Mouse (Mus musculus): ENCODE measurements around the gene Olfr1412. TPM values are rescaled to one million over a fixed set of nuclear protein-coding genes. Genes with fewer than 3 reads are reported as not detected.

Gene Olfr1412
- polyA plus RNA-seq (2016; fragmentation: Nextera tagmentation; extraction: Ambion mirVana): not detected in 2 replicates

DNA sequence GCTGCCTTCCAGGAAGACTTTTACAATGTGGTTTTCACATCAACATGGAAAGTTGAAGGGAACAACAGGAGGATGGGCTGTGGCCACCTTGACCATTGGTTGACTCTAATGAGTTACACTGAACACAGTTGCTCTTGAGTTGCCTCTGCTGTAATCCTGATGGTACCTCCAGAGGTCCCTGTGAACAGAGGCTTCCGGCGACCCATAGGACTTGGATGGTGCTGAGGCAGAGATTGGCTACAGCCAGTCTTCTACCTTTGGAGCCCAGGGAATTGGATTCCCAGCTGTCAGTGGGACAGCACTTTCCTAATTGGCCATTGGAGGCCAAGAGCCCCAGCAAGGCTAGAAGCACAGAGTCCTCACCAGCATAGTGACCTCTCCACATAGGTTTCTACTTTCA, at the start of gene Olfr1412:
TSS of gene Olfr1412 (plus strand) at position 301 of the 400 bp plus-strand sequence.
- no peaks in the 10 kb centered on the region for H3K36me3 ChIP-seq
- H3K4me3 ChIP-seq: no peak within 1 kb of the TSS
- 87% methylated on average over 2 of the region's 2 CpGs for WGBS
- H3K9me3 ChIP-seq (replicated peaks): no peaks in the 10 kb centered on the region
- H3K4me1 ChIP-seq: no peaks in the 10 kb centered on the region
- peak; percentile 10 for DNase-seq (ENCODE audit: low spot score)
- no peak within 1 kb of the TSS for H3K27ac ChIP-seq
- no peaks in the 10 kb centered on the region for H3K27me3 ChIP-seq (ENCODE audit: low read depth, poor library complexity, severe bottlenecking)

DNA sequence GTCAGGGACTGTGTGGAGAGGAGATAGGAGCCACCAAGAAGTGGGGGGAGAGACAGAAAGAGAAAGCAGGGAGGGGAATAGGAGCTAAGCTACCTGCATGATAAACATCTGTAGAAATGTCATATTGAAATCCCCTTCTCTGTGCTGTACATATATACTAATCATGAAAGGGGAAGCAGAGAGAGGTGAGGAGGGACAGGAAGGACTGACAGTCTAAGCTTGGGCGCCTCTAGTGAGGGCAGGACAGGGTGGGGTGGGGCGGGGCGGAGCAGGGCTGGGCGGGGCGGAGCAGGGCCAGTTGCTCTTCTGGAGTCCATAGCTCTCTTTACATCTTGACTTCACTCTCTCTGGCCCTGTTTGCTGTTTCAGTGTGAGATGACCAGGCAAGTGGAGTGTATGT, 48.6 kb upstream of the Olfr1412 start:
- 0 out of 2 replicates have a peak, but pooled peaks cover 4% of the 10 kb centered on the region for H3K4me1 ChIP-seq
- H3K27me3 ChIP-seq (ENCODE audit: low read depth, poor library complexity, severe bottlenecking): no peaks in the 10 kb centered on the region
- WGBS: 52% methylated on average over 5 of the region's 5 CpGs
- no peak overlapping the region for H3K27ac ChIP-seq
- no peaks in the 10 kb centered on the region for H3K36me3 ChIP-seq
- H3K9me3 ChIP-seq (replicated peaks): no peaks in the 10 kb centered on the region
- no peak overlapping the region for H3K4me3 ChIP-seq
- DNase-seq (ENCODE audit: low spot score): no peak

DNA sequence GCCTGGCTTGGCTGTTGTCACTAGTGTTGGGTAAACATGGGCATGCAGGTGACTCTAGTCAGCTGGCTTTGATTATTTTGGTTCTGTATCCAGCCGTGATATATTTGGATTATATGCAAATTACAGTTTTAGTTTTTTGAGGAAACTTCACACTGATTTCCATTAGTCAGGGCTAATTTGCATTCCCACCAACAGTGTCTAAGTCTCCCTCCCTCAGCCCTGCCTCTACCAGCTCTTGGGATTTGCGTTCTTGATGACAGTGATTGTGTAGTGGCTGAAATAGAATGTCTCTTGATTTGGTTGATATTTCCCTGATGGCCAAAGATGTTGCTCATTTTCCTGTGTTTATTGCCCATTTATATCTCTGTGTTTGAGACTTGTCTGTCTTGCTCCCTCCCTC, 46.5 kb upstream of the Olfr1412 start:
- no peaks in the 10 kb centered on the region for H3K27me3 ChIP-seq (ENCODE audit: low read depth, poor library complexity, severe bottlenecking)
- 59% methylated on average over 2 of the region's 2 CpGs for WGBS
- H3K36me3 ChIP-seq: no peaks in the 10 kb centered on the region
- H3K27ac ChIP-seq: no peak overlapping the region
- no peaks in the 10 kb centered on the region for H3K9me3 ChIP-seq (replicated peaks)
- no peak overlapping the region for H3K4me3 ChIP-seq
- H3K4me1 ChIP-seq: 0 out of 2 replicates have a peak, but pooled peaks cover 4% of the 10 kb centered on the region
- DNase-seq (ENCODE audit: low spot score): no peak

DNA sequence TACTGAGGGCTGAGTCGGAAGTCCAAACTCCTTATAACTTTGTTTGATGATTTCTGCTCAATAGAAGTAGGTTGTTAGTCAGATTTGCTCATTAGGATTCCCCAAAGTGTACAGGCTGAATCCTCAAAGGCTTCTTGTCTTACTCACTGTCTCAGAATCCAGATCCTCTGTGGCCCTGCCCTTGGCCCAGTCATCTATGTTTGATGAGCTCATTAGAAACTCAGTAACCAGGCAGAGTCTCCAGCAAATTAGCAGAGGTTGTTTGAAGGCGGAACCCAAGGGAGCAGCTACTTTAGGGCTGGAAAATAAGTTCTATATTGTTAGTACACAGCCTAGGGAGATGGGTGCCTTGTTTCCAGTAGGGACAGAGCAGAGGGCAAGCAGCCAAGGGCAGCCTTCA, 39.6 kb upstream of the Olfr1412 start:
- Histone ChIP-seq H3K4me1 (no peaks in the 10 kb centered on the region), H3K9me3 (replicated peaks) (no peaks in the 10 kb centered on the region), H3K27me3 (ENCODE audit: low read depth, poor library complexity, severe bottlenecking) (no peaks in the 10 kb centered on the region), H3K36me3 (no peaks in the 10 kb centered on the region), H3K27ac (no peak overlapping the region), H3K4me3 (no peak overlapping the region)
- DNase-seq (ENCODE audit: low spot score): no peak
- WGBS: 89% methylated on average over 2 of the region's 2 CpGs

DNA sequence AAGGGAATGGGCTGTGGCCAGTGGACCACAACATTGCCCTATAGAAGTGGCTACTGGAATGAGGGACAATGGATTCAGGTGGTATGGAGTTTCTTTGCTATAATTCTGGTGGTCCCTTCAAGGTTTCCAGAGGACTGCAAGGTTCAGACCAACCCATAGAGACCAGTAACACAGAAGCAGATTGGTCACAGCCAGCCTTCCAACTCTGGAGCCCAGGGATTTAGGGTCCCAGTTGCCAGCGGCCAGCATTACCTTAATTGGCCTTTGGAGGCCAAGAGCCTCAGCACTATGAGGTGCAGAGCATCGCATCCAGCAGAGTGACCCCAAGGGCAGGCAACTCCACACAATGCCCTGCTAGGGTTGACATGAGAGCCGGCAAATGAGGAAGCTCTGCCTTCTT, 14.6 kb upstream of the Olfr1412 start, which contains the start of gene Olfr1413:
TSS of gene Olfr1413 (plus strand) at position 301 of the 400 bp plus-strand sequence.
- Histone ChIP-seq H3K4me1 (no peaks in the 10 kb centered on the region), H3K36me3 (no peaks in the 10 kb centered on the region), H3K9me3 (replicated peaks) (no peaks in the 10 kb centered on the region), H3K27me3 (ENCODE audit: low read depth, poor library complexity, severe bottlenecking) (no peaks in the 10 kb centered on the region), H3K4me3 (no peak within 1 kb of the TSS), H3K27ac (no peak within 1 kb of the TSS)
- no peak for DNase-seq (ENCODE audit: low spot score)
- 84% methylated on average over 3 of the region's 3 CpGs for WGBS

DNA sequence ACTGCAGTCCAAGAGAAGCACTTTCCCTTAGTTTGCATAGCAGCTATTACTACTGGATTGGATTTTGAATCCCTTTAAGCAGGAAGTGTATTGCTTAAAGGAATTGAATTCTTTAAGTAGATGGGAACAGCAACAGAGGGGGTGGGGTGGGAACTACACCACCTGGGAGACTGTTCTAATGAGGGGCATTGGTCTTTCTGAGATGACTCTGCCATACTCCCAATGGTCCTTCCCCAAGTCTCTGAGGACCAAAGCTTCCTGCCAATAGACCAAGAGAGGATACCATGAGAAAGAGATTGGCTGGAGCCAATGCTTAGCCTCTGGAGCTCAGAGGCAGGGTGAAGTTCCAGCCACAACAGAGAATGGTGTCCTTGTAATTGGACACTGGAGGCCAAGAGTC, 8.5 kb downstream of the Olfr1412 start, which contains the start of gene Olfr1411:
TSS of gene Olfr1411 (plus strand) at position 301 of the 400 bp plus-strand sequence.
- Histone ChIP-seq H3K27me3 (ENCODE audit: low read depth, poor library complexity, severe bottlenecking) (no peaks in the 10 kb centered on the region), H3K9me3 (replicated peaks) (no peaks in the 10 kb centered on the region), H3K4me1 (no peaks in the 10 kb centered on the region), H3K27ac (no peak within 1 kb of the TSS), H3K4me3 (no peak within 1 kb of the TSS), H3K36me3 (no peaks in the 10 kb centered on the region)
- peak; percentile 14 for DNase-seq (ENCODE audit: low spot score)

DNA sequence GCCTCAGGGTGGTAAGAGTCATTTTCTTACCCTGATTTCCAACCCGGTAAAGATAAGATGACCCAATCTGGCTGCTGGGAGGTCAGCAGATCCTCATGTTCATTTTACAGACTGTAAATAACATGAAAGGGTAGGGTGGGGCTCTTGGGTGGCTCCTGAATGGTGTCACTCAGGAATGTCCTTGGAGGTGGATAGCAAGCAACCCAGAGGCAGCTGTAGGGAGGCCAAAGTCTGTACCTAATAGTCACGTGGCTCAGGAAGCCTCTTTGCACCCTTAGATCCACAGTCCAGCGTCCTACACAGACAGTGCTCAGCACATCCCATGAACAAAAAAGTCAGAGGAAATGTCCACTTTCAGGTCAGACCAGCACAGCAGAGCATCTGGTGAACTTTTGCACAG, 10.4 kb downstream of the Olfr1412 start:
- H3K4me3 ChIP-seq: no peak overlapping the region
- 87% methylated on average over 3 of the region's 3 CpGs for WGBS
- no peaks in the 10 kb centered on the region for H3K9me3 ChIP-seq (replicated peaks)

DNA sequence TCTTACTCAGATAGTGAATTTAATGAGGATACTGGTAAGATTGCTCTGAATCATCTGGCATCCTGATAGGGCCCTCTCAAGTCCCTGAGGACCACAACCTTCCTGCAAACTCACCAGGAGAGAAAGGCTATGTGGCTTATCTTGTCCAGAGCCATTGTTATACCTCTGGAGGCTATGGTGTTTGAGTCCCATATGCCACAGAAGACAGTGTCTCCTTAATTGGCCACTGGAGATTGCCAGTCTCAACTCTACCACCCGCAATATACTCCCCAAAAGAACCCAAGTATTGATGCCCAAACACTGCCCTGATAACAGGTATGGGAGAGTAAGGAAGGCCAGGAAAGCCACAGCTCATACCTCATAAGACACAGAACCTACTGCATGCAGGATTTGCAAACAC, 19.9 kb downstream of the Olfr1412 start, which contains the start of gene Olfr1410:
TSS of gene Olfr1410 (plus strand) at position 301 of the 400 bp plus-strand sequence.
- Histone ChIP-seq H3K27ac (no peak within 1 kb of the TSS), H3K4me3 (no peak within 1 kb of the TSS), H3K4me1 (no peaks in the 10 kb centered on the region), H3K9me3 (replicated peaks) (no peaks in the 10 kb centered on the region), H3K27me3 (ENCODE audit: low read depth, poor library complexity, severe bottlenecking) (no peaks in the 10 kb centered on the region), H3K36me3 (no peaks in the 10 kb centered on the region)
- WGBS: 92% methylated on average over 1 of the region's 1 CpGs
- DNase-seq (ENCODE audit: low spot score): no peak

More for the DNA sequence above, 10.4 kb downstream of the Olfr1412 start:
- DNase-seq (ENCODE audit: low spot score): peak; percentile 21
- H3K27ac ChIP-seq: no peak overlapping the region
- H3K27me3 ChIP-seq (ENCODE audit: low read depth, poor library complexity, severe bottlenecking): no peaks in the 10 kb centered on the region
- no peaks in the 10 kb centered on the region for H3K4me1 ChIP-seq
- H3K36me3 ChIP-seq: no peaks in the 10 kb centered on the region

DNA sequence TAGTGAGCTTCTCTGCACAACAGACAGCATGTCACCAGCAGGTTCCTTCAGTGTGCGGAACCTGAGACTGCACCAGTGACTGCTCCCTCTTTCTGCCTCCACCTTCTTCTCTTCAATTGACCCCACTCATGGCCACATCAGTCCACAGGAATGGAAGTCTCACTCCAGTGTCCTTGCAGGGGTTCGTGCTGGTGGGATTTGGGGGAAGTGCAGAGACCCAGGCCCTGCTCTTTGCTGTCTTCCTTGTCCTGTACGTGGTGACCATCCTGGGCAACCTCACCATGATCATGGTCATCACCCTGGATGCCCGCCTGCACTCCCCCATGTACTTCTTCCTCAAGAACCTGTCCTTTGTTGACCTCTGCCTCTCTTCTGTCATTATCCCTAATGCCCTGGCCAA, 22.1 kb downstream of the Olfr1412 start:
- no peak overlapping the region for H3K4me3 ChIP-seq
- 84% methylated on average over 4 of the region's 4 CpGs for WGBS
- H3K4me1 ChIP-seq: no peaks in the 10 kb centered on the region
- peak; percentile 13 for DNase-seq (ENCODE audit: low spot score)
- no peaks in the 10 kb centered on the region for H3K9me3 ChIP-seq (replicated peaks)
- no peak overlapping the region for H3K27ac ChIP-seq
- H3K27me3 ChIP-seq (ENCODE audit: low read depth, poor library complexity, severe bottlenecking): peaks cover 7% of the 10 kb centered on the region; the same call in 1 of the 2 replicates
- H3K36me3 ChIP-seq: no peaks in the 10 kb centered on the region

DNA sequence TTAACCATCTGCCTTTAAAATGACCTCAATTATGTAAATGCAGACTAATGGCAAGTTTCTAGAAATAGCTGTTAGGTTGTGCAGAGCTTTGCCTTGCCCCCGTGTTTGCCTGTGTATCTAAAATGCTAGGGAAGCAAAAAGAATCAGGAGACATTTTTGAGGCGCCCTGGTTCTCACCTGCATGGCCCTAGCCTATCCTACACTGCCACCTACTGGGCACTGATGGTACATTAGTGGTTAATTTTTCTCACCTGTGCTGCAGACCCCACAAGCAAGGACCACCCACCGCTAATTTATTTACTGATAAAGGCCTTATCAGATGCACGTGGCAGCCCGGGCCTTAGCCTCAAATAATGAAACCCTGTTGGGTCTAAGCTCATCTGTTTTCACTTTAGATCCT, 25.4 kb downstream of the Olfr1412 start:
- no peaks in the 10 kb centered on the region for H3K36me3 ChIP-seq
- peaks cover 7% of the 10 kb centered on the region; the same call in 1 of the 2 replicates for H3K27me3 ChIP-seq (ENCODE audit: low read depth, poor library complexity, severe bottlenecking)
- H3K4me1 ChIP-seq: no peaks in the 10 kb centered on the region
- peak; percentile 78 for DNase-seq (ENCODE audit: low spot score)
- no peak overlapping the region for H3K27ac ChIP-seq
- WGBS: 8% methylated on average over 5 of the region's 5 CpGs
- no peaks in the 10 kb centered on the region for H3K9me3 ChIP-seq (replicated peaks)
- H3K4me3 ChIP-seq: no peak overlapping the region

DNA sequence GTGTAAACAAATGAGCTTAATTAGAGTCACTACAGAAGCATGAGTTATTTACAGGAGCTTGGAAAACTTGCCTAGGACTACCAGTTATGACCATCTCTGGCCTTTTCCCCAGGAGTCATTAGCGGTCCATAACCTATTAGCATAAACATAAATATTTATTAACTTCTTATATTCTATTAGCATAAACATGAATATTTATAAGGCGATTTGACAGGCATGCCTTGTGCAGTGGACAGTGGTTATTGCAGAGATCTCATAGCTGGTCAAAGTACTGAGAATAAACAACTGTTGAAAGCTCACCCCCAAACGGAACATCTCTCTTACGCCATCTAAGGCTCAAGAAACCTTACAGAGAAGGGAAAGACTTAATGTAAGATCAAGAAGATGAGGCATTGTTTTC, 27.6 kb downstream of the Olfr1412 start:
- Histone ChIP-seq H3K27me3 (ENCODE audit: low read depth, poor library complexity, severe bottlenecking) (peaks cover 7% of the 10 kb centered on the region; the same call in 1 of the 2 replicates), H3K4me3 (no peak overlapping the region), H3K27ac (no peak overlapping the region), H3K4me1 (no peaks in the 10 kb centered on the region), H3K36me3 (no peaks in the 10 kb centered on the region), H3K9me3 (replicated peaks) (no peaks in the 10 kb centered on the region)
- WGBS: 55% methylated on average over 4 of the region's 4 CpGs
- no peak for DNase-seq (ENCODE audit: low spot score)

DNA sequence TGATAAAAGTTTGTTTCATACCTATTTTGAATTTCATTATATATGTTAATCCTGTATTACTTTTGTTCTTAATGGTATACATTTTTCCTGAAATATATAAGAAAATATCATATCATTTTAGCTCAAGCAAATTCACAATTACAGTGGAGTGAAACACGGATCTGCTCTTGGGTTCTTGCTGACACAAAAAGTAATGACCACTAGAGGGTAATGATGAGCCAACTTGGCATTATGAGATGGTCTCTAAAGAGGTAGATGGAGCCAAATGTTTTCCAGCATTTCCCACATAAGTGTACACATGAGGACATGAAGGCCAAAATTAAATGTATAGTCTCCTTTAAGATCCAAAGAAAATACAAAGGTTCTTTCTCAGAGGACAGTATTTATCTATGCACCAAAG, 28.9 kb downstream of the Olfr1412 start:
- DNase-seq (ENCODE audit: low spot score): no peak
- no peaks in the 10 kb centered on the region for H3K4me1 ChIP-seq
- H3K9me3 ChIP-seq (replicated peaks): no peaks in the 10 kb centered on the region
- H3K27me3 ChIP-seq (ENCODE audit: low read depth, poor library complexity, severe bottlenecking): peaks cover 7% of the 10 kb centered on the region; the same call in 1 of the 2 replicates
- 19% methylated on average over 1 of the region's 1 CpGs for WGBS
- no peak overlapping the region for H3K4me3 ChIP-seq
- no peak overlapping the region for H3K27ac ChIP-seq
- no peaks in the 10 kb centered on the region for H3K36me3 ChIP-seq

DNA sequence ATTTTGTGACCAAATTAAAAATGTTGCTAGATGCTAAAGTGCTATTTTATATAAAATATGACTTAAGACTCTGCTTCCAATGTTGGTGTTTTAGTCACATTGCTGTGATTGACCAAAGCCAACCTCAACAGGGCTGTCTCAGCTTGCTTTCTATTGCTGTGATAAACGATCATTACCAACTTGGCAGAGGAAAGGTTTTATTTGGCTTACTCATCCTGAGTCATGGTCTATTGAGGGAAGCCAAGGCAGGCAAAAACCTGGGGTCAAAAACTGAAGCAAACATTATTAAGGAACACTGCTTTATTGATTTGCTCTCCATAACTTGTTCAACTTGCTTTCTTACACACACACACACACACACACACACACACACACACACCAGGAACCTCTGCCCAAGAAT, 30.5 kb downstream of the Olfr1412 start:
- DNase-seq (ENCODE audit: low spot score): no peak
- WGBS: 86% methylated on average over 1 of the region's 1 CpGs

DNA sequence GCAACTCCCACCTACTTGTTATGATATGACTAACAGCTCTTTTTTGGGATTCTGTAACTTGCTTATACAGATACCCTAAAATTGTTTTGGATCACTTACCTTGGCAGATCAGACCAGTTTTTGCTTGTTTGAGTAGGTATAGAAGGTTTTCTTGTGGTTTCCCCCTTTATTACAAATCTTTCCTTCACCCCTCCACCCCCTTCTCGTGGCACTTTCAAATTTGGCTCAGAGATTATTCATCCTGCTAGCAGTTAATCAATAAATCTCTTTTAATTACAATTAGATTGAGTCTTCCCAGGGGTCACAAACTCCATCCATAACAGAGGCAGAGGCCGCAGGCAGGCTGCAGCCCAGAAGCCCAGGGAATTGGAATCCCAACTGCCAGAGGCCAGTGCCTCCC, 31.9 kb downstream of the Olfr1412 start, which contains the start of gene Olfr12:
TSS of gene Olfr12 (plus strand) at position 301 of the 400 bp plus-strand sequence.
- Histone ChIP-seq H3K4me3 (no peak within 1 kb of the TSS), H3K27ac (no peak within 1 kb of the TSS), H3K36me3 (no peaks in the 10 kb centered on the region), H3K4me1 (no peaks in the 10 kb centered on the region), H3K27me3 (ENCODE audit: low read depth, poor library complexity, severe bottlenecking) (no peaks in the 10 kb centered on the region), H3K9me3 (replicated peaks) (no peaks in the 10 kb centered on the region)
- 66% methylated on average over 2 of the region's 2 CpGs for WGBS
- no peak for DNase-seq (ENCODE audit: low spot score)

More for the DNA sequence above, 30.5 kb downstream of the Olfr1412 start:
- Histone ChIP-seq H3K36me3 (no peaks in the 10 kb centered on the region), H3K4me1 (no peaks in the 10 kb centered on the region), H3K9me3 (replicated peaks) (no peaks in the 10 kb centered on the region), H3K4me3 (no peak overlapping the region), H3K27me3 (ENCODE audit: low read depth, poor library complexity, severe bottlenecking) (peaks cover 7% of the 10 kb centered on the region; the same call in 1 of the 2 replicates), H3K27ac (no peak overlapping the region)
